ENCODE assay signal across 8 mouse cellular contexts in the genomic region with DNA sequence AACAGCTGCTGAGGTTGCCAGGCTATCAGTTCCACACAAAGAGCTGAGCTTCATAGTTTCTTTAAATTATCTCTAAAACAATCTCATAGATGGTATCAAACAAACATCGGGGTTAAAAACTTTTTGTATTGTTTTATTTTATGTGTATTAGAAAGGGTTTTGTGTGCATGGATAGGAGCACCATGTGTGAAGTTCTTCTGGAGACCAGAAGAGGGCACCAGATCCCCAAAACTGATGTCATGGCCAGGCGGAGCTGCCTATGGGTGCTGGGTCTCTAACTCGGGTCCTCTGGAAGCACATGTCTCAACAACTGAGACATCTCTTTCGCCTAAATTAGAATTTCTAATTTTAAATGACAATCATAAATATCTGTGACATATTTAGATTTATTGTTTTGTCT. TPM values are rescaled to one million over a fixed set of nuclear protein-coding genes. Genes with fewer than 3 reads are reported as not detected.
DNase-seq lines count a peak whose midpoint lies in the region; ATAC-seq and TF ChIP-seq lines count a peak whose summit lies in the region.

No protein-coding gene starts in this region.

- no peak overlapping the region for H3K4me2 ChIP-seq in forebrain, embryonic 13.5 days

- CTCF ChIA-PET in Patski (lab: Charles Lee) = interaction anchor here (0.9 to 5.2 kb wide), 14 partner anchors 14 to 496 kb away, joined by 3 to 34 read pairs (median 3); a partner anchor contains a TSS

- no peak overlapping the region for H3K27ac ChIP-seq in forebrain, embryonic 13.5 days

- no peak overlapping the region for H3K4me3 ChIP-seq in forebrain, embryonic 13.5 days

- no peaks in the 10 kb centered on the region for H3K27me3 ChIP-seq in Patski
- H3K27me3 ChIP-seq in forebrain, embryonic 13.5 days = no peaks in the 10 kb centered on the region

- no peaks in the 10 kb centered on the region for H3K9me3 ChIP-seq in forebrain, embryonic 13.5 days (replicated peaks)

- DNase-seq in frontal cortex, postnatal 10 days (ENCODE audit: low spot score in 2 of 2) = no peak
- DNase-seq in 3T3-L1 (ENCODE audit: low read depth, low spot score) (peak; percentile 60), Patski (ENCODE audit: low read depth, low spot score) (no peak)
- DNase-seq in induced T-regulatory cell, adult 2 months (ENCODE audit: low read depth) = peak; percentile 75
- DNase-seq in retina, postnatal 1 day = peak; percentile 39
- no peak for DNase-seq in frontal cortex, postnatal 14 days (ENCODE audit: low spot score in 2 of 2)

- H3K9ac ChIP-seq in forebrain, embryonic 13.5 days = no peak overlapping the region

- peak; percentile 83 for TF ChIP-seq CTCF in Patski (IDR thresholded peaks at IDR 0.05)

- ATAC-seq in frontal cortex, adult (ENCODE audit: low TSS enrichment) = peak; percentile 62; the same call in 1 of the 2 replicates
- no peak for ATAC-seq in Patski
- no peak for ATAC-seq in forebrain, embryonic 13.5 days

- no peaks in the 10 kb centered on the region for H3K4me1 ChIP-seq in forebrain, embryonic 13.5 days

- no peaks in the 10 kb centered on the region for H3K36me3 ChIP-seq in forebrain, embryonic 13.5 days (ENCODE audit: poor library complexity, severe bottlenecking)

- POLR2A ChIA-PET in Patski (lab: Charles Lee) = no interaction called here

- WGBS in forebrain, embryonic 13.5 days = 60% methylated on average over 4 of the region's 4 CpGs

- in situ Hi-C loops in Patski (cut with MboI; ENCODE audit: low pct_unique_long_range_greater_than_20kb) = loop anchor here (5.0 kb wide), 2 partner anchors 349 to 461 kb away; no protein-coding TSS in a partner anchor

RNA-seq across cellular contexts. Expression of a gene that starts 32.9 kb away (rescaled TPM):
- 8.6 TPM for polyA plus RNA-seq in Patski (2021)
- 4.2 and 4.6 TPM in 2 replicates for polyA plus RNA-seq in forebrain, embryonic 13.5 days (2015; fragmentation: Nextera tagmentation; extraction: Ambion mirVana)

Comparison
In these comparisons a context has a peak if more than half of its experiments do, and no peak if none do; other contexts are left out.
1. DNase-seq: peak in 3T3-L1 (single experiment), induced T-regulatory cell, adult 2 months (single experiment) and retina, postnatal 1 day (single experiment); none in frontal cortex, postnatal 10 days (0 of 2), Patski (single experiment) and frontal cortex, postnatal 14 days (0 of 2).